Mouse (Mus musculus) spleen, adult 2 months (tissue): ENCODE results near the gene Runx2.

Source experiments
- CTCF ChIP-seq: fragments of 200-500 bp; IDR thresholded peaks from 2 replicates; pipeline ENCODE4 v1.5.1; 2011; ENCODE audit warnings: mild to moderate bottlenecking, inconsistent platforms; ENCODE audit not compliant: insufficient read depth, insufficient read length, insufficient replicate concordance; ENCODE audit errors: extremely low read depth
- POLR2A ChIP-seq: fragments of 200-500 bp; IDR thresholded peaks from 2 replicates; pipeline ENCODE4 v1.6.1; 2011; ENCODE audit warnings: low read depth, low read length, inconsistent platforms

GRCm38 (mm10) chr17:44588020-44588419, 226.6 kb downstream of the Runx2 start:
- TF ChIP-seq CTCF (no peak), POLR2A (no peak)
